Mouse (Mus musculus): ENCODE measurements around the gene Btf3. TPM values are rescaled to one million over a fixed set of nuclear protein-coding genes. Genes with fewer than 3 reads are reported as not detected.

Gene Btf3
- polyA plus RNA-seq, 2 experiments from 2014 or later: 721 to 726 TPM

GRCm38 (mm10) chr13:98275646-98276045 is 41.2 kb downstream of the Btf3 start:
- no peak for ATAC-seq

GRCm38 (mm10) chr13:98274023-98274422 is 42.8 kb downstream of the Btf3 start:
- no peak for ATAC-seq

GRCm38 (mm10) chr13:98264111-98264510 is 52.7 kb downstream of the Btf3 start:
- no peak for ATAC-seq

GRCm38 (mm10) chr13:98263458-98263987 is 53.3 kb downstream of the Btf3 start:
- ATAC-seq: no peak

GRCm38 (mm10) chr13:98262636-98263457 is 54.0 kb downstream of the Btf3 start, which contains the start of the genes Utp15 and Ankra2:
Utp15 (minus strand) TSS chr13:98263041.
Ankra2 (plus strand) TSS chr13:98263074.
- peak; percentile 92 for ATAC-seq

Other genes starting within 250 kb of the Btf3 start
- gene Arhgef28, start 110.6 kb downstream of the Btf3 start, polyA plus RNA-seq (2017; shearing (Covaris generic)): under 1 TPM in 1 of 2 experiments, not detected in 1; 0.47 TPM
- gene Utp15, start 54.0 kb downstream of the Btf3 start, polyA plus RNA-seq (2017; shearing (Covaris generic)): 10 to 100 TPM; 22.6 to 26.6 TPM
- gene Ankra2, start 53.9 kb downstream of the Btf3 start, polyA plus RNA-seq (2017; shearing (Covaris generic)): 10 to 100 TPM; 21.3 to 24.5 TPM
- gene Gm21976, start 37.1 kb downstream of the Btf3 start, polyA plus RNA-seq (2017; shearing (Covaris generic)): not detected
- not detected for gene Foxd1, start 37.2 kb upstream of the Btf3 start, polyA plus RNA-seq (2017; shearing (Covaris generic))
- 1 to 10 TPM in 1 of 2 experiments, not detected in 1; 3.3 TPM for gene Gm10320, start 175.0 kb upstream of the Btf3 start, polyA plus RNA-seq (2017; shearing (Covaris generic))

All from CD4-positive, CD25-positive, alpha-beta regulatory T cell, adult 4 months (primary cell).